Mouse (Mus musculus) MEL (cell line): ENCODE results near the gene Vmn2r71. TPM values are rescaled to one million over a fixed set of nuclear protein-coding genes. Genes with fewer than 3 reads are reported as not detected.

ENCODE experiments used
- DNase-seq: peaks from one replicate; pipeline ENCODE4 v3.0.0; 2011; ENCODE audit warnings: low read depth, low spot score
- H3K27ac ChIP-seq: 2 replicates; pipeline ENCODE4 v1.5.1; 2012; ENCODE audit warnings: low read depth, mild to moderate bottlenecking, control low read depth, low read length, moderate library complexity; ENCODE audit not compliant: control insufficient read depth
- H3K27me3 ChIP-seq, 2 experiments: fragments of 150-350 bp in 1 of 2; sonication (generic) in 1 of 2; 2 replicates each; pipeline ENCODE4 v1.6.1; 2012; ENCODE audit warnings: low read length in 2 of 2, mild to moderate bottlenecking in 2 of 2, improper control_type of control experiment in 1 of 2, moderate library complexity in 1 of 2; ENCODE audit not compliant: insufficient read depth in 2 of 2, control insufficient read depth in 1 of 2
- H3K36me3 ChIP-seq, 2 experiments: 2 replicates each; pipeline ENCODE4 v1.6.1; 2012 to 2014; ENCODE audit warnings: low read length in 2 of 2, improper control_type of control experiment in 1 of 2, inconsistent platforms in 1 of 2, mild to moderate bottlenecking in 1 of 2; ENCODE audit not compliant: insufficient read depth in 2 of 2, control insufficient read depth in 1 of 2
- H3K4me1 ChIP-seq, 2 experiments: fragments of 150-350 bp in 1 of 2; sonication (generic) in 1 of 2; 2 replicates each; pipeline ENCODE4 v1.6.1; 2012; ENCODE audit warnings: low read length in 2 of 2, improper control_type of control experiment in 1 of 2, mild to moderate bottlenecking in 1 of 2; ENCODE audit not compliant: insufficient read depth in 2 of 2, control insufficient read depth in 1 of 2
- H3K4me3 ChIP-seq, 2 experiments: fragments of 150-350 bp in 1 of 2; sonication (generic) in 1 of 2; 2 replicates each; pipeline ENCODE4 v1.5.1; 2012; ENCODE audit warnings: low read depth in 2 of 2, low read length in 2 of 2, mild to moderate bottlenecking in 2 of 2, moderate library complexity in 2 of 2, control low read depth in 1 of 2, improper control_type of control experiment in 1 of 2; ENCODE audit not compliant: control insufficient read depth in 1 of 2, insufficient read depth in 1 of 2
- H3K79me2 ChIP-seq: 2 replicates; pipeline ENCODE4 v1.6.1; 2012; ENCODE audit warnings: mild to moderate bottlenecking, low read length, moderate library complexity; ENCODE audit not compliant: control insufficient read depth, poor library complexity, insufficient read depth
- H3K9ac ChIP-seq: 2 replicates; pipeline ENCODE4 v1.6.1; 2012; ENCODE audit warnings: low read depth, mild to moderate bottlenecking, control low read depth, low read length, moderate library complexity; ENCODE audit not compliant: control insufficient read depth, poor library complexity, severe bottlenecking
- H3K9me3 ChIP-seq: fragments of 150-350 bp; sonication (generic); replicated peaks from 2 replicates; pipeline ENCODE4 v1.6.1; 2012; ENCODE audit warnings: mild to moderate bottlenecking, low read length, improper control_type of control experiment, moderate library complexity; ENCODE audit not compliant: insufficient read depth
- ELF1 ChIP-seq: IDR thresholded peaks from 2 replicates; pipeline ENCODE4 v1.6.1; 2014; ENCODE audit warnings: low read depth, mild to moderate bottlenecking, inconsistent platforms, low read length, improper control_type of control experiment, moderate library complexity
- GABPA ChIP-seq: IDR thresholded peaks from 2 replicates; pipeline ENCODE4 v1.6.1; 2012; ENCODE audit warnings: low read depth, mild to moderate bottlenecking, inconsistent platforms, low read length, improper control_type of control experiment, moderate library complexity
- JUND ChIP-seq: IDR thresholded peaks from 2 replicates; pipeline ENCODE4 v1.6.1; 2011; ENCODE audit warnings: low read depth, mild to moderate bottlenecking, improper control_type of control experiment, low read length
- MEF2A ChIP-seq: IDR thresholded peaks from 2 replicates; pipeline ENCODE4 v1.6.1; 2014; ENCODE audit warnings: low read depth, mild to moderate bottlenecking, inconsistent platforms, low read length, improper control_type of control experiment; ENCODE audit not compliant: poor library complexity, insufficient replicate concordance, severe bottlenecking; ENCODE audit errors: extremely low read depth
- MYB ChIP-seq: IDR thresholded peaks from 2 replicates; pipeline ENCODE4 v1.6.1; 2011; ENCODE audit warnings: mild to moderate bottlenecking, low read depth, low read length, improper control_type of control experiment
- NELFE ChIP-seq: IDR thresholded peaks from 2 replicates; pipeline ENCODE4 v1.6.1; 2011; ENCODE audit warnings: low read depth, low read length, improper control_type of control experiment
- NRF1 ChIP-seq: IDR thresholded peaks from 2 replicates; pipeline ENCODE4 v1.6.1; 2014; ENCODE audit warnings: low read depth, mild to moderate bottlenecking, inconsistent platforms, low read length, improper control_type of control experiment, moderate library complexity; ENCODE audit not compliant: poor library complexity, insufficient read depth, severe bottlenecking
- RAD21 ChIP-seq: IDR thresholded peaks from 2 replicates; pipeline ENCODE4 v1.6.1; 2011; ENCODE audit warnings: mild to moderate bottlenecking, low read depth, low read length, improper control_type of control experiment
- RCOR1 ChIP-seq: IDR thresholded peaks from 2 replicates; pipeline ENCODE4 v1.6.1; 2012; ENCODE audit warnings: low read depth, mild to moderate bottlenecking, inconsistent platforms, low read length, improper control_type of control experiment
- TAL1 ChIP-seq: IDR thresholded peaks from 2 replicates; pipeline ENCODE4 v1.6.1; 2012; ENCODE audit warnings: mild to moderate bottlenecking, inconsistent platforms, low read length, moderate library complexity, mixed read lengths
- TBP ChIP-seq: IDR thresholded peaks from 2 replicates; pipeline ENCODE4 v1.8.0; 2011; ENCODE audit warnings: low read depth, low read length, improper control_type of control experiment
- TCF12 ChIP-seq: IDR thresholded peaks from 2 replicates; pipeline ENCODE4 v1.6.1; 2014; ENCODE audit warnings: low read depth, mild to moderate bottlenecking, inconsistent platforms, low read length, improper control_type of control experiment, moderate library complexity
- USF1 ChIP-seq: IDR thresholded peaks from 2 replicates; pipeline ENCODE4 v1.6.1; 2014; ENCODE audit warnings: low read depth, mild to moderate bottlenecking, inconsistent platforms, low read length, improper control_type of control experiment, moderate library complexity
- ZC3H11A ChIP-seq: IDR thresholded peaks from 2 replicates; pipeline ENCODE4 v1.6.1; 2012; ENCODE audit warnings: low read depth, mild to moderate bottlenecking, inconsistent platforms, low read length, improper control_type of control experiment
- ZKSCAN1 ChIP-seq: IDR thresholded peaks from 2 replicates; pipeline ENCODE4 v1.6.1; 2012; ENCODE audit warnings: low read depth, mild to moderate bottlenecking, inconsistent platforms, low read length, improper control_type of control experiment, moderate library complexity
- ZMIZ1 ChIP-seq: IDR thresholded peaks from 2 replicates; pipeline ENCODE4 v1.6.1; 2012; ENCODE audit warnings: low read depth, mild to moderate bottlenecking, inconsistent platforms, low read length, improper control_type of control experiment, moderate library complexity
- polyA plus RNA-seq, 2 experiments: library from polyadenylated mRNA; stranded (reverse) in 1 of 2; unstranded in 1 of 2; fragments of >175 nt in 1 of 2; fragments of >200 nt in 1 of 2; gene quantifications; 2 replicates each; pipeline versions ENCODE4 v1.2.1 to v1.2.4; 2012; ENCODE audit warnings: low replicate concordance in 2 of 2, low read depth in 1 of 2; ENCODE audit not compliant: insufficient read length in 2 of 2, insufficient read depth in 1 of 2, missing spikeins in 1 of 2
- total RNA-seq: library from RNA; depleted of rRNA; stranded (reverse); fragments of 300-350 nt; gene quantifications from 2 replicates; pipeline ENCODE4 v1.2.3, GENCODE M21; 2012; rRNA removed

Vmn2r71 gene
- total RNA-seq (not detected in 2 replicates), polyA plus RNA-seq (not detected)

DNA sequence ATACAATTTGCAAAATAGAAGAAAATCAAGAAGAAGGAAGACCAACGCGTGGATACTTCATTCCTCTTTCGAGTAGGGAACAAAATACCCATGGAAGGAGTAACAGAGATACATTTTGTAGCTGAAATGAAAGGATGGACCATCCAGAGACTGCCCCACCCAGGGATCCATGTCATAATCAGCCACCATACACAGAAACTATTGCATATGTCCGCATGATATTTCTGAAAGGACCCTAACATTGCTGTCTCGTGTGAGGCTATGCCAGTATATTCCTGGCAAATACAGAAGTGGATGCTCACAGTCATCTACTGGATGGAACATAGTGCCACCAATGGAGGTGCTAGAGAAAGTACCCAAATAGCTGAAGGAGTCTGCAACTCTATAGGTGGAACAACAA is at the start of gene Vmn2r71:
Vmn2r71 (plus strand) TSS at position 301 of the 400 bp plus-strand sequence.
- H3K4me3 ChIP-seq: no peak within 1 kb of the TSS
- no peak for TF ChIP-seq RCOR1
- no peak for TF ChIP-seq JUND
- no peak for TF ChIP-seq NELFE
- TF ChIP-seq ZC3H11A: no peak
- TF ChIP-seq TAL1: no peak
- TF ChIP-seq TCF12: no peak
- TF ChIP-seq GABPA: no peak
- no peak for TF ChIP-seq NRF1
- no peak for TF ChIP-seq ZMIZ1
- TF ChIP-seq RAD21: no peak
- TF ChIP-seq, all 39 proteins: peak for 0
- Histone ChIP-seq H3K9me3 (no peaks in the 10 kb centered on the region), H3K79me2 (no peaks in the 10 kb centered on the region), H3K36me3 (no peaks in the 10 kb centered on the region), H3K27ac (no peak within 1 kb of the TSS), H3K27me3 (no peaks in the 10 kb centered on the region), H3K4me1 (no peaks in the 10 kb centered on the region), H3K9ac (no peak within 1 kb of the TSS)
- DNase-seq: no peak

GRCm38 (mm10) chr7:85542108-85542507 is 20.8 kb upstream of the Vmn2r71 start:
- Histone ChIP-seq H3K4me3 (no peak overlapping the region), H3K27me3 (no peaks in the 10 kb centered on the region; a peak in 1 of 4 replicates), H3K79me2 (no peaks in the 10 kb centered on the region), H3K9me3 (no peaks in the 10 kb centered on the region), H3K27ac (no peak overlapping the region), H3K36me3 (no peaks in the 10 kb centered on the region), H3K4me1 (no peaks in the 10 kb centered on the region), H3K9ac (no peak overlapping the region)
- no peak for DNase-seq
- TF ChIP-seq ZC3H11A (no peak), TBP (no peak), MYB (no peak), MEF2A (no peak), ZKSCAN1 (no peak), ELF1 (no peak), NRF1 (no peak), USF1 (no peak), GABPA (no peak), NELFE (no peak)
- TF ChIP-seq, all 39 proteins: peak for 0
